Mouse (Mus musculus) heart, adult 2 months (tissue): Measurements from ENCODE around the gene Etfrf1.

Source experiments
- CTCF ChIP-seq: fragments of 200-600 bp; IDR thresholded peaks from 2 replicates; pipeline ENCODE4 v1.8.1; 2022; ENCODE audit warnings: antibody characterized with exemption, mild to moderate bottlenecking, moderate library complexity
- EP300 ChIP-seq: fragments of 200-500 bp; IDR thresholded peaks from 2 replicates; pipeline ENCODE4 v1.6.1; 2011; ENCODE audit warnings: low read depth, low read length, control low read depth; ENCODE audit not compliant: insufficient read depth
- POLR2A ChIP-seq: fragments of 200-500 bp; IDR thresholded peaks from 2 replicates; pipeline ENCODE4 v1.6.1; 2011; ENCODE audit warnings: mild to moderate bottlenecking, low read depth, low read length, control low read depth; ENCODE audit not compliant: insufficient read depth

- no peak for TF ChIP-seq EP300
- TF ChIP-seq POLR2A, result no peak
- no peak for TF ChIP-seq CTCF
Measured at GRCm38 (mm10) chr6:145176474-145176873, 34.5 kb upstream of the Etfrf1 start.
